Mouse (Mus musculus): ENCODE data around the gene Nr6a1. TPM values are rescaled to one million over a fixed set of nuclear protein-coding genes. Genes with fewer than 3 reads are reported as not detected.

Gene Nr6a1
- polyA plus RNA-seq, 1 experiment = not detected

DNA sequence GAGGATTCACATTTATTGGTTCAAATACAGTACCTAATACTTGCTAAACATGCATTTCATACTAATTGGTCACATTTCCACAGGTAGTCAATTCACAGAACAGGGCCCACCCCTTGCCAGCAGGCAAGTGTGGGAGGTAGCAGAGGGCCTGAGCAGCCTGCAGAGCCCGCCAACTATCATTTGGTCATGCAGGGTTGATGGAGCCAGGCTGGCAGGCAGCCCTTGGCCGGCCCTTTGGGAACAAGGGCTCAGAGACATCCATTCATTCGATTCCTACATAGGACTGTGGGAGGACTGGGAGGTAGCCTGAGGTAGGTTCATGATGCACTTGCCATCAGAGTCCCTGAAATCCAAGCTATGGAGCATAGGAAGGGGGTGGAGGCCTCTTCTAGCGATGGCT, 204.1 kb downstream of the Nr6a1 start:
- TF ChIP-seq CTCF (IDR thresholded peaks at IDR 0.05; ENCODE audit: insufficient read depth, low read depth, low read length) (no peak), POLR2A (IDR thresholded peaks at IDR 0.05; ENCODE audit: insufficient read depth, low read depth, low read length) (no peak)
- Histone ChIP-seq H3K27ac (ENCODE audit: insufficient read depth, low read depth, low read length) (no peak overlapping the region), H3K4me1 (ENCODE audit: control insufficient read depth, insufficient read depth, low read length) (no peaks in the 10 kb centered on the region), H3K4me3 (ENCODE audit: insufficient read depth, low read depth, low read length) (no peak overlapping the region)
- WGBS = 75% methylated on average over 4 of the region's 4 CpGs

DNA sequence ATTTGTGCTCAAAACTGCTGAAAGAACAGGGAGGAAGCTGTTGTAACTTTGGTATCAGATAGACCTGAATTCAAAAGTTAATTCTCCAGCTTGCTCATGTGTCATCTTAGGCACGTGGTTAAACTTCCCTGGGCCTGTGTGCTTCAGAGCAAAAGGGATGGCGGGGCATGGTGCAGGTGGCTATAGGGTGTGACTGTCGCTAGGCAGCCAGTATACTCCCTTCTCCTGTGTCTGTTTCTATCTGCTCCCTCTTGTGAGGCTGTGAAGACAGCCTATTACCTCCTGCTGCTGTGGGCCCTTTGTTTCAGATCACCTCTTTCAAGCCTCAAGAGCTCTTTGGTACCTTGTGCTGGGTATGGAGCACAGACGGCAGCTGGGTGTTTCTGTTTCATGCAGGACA, 205.4 kb downstream of the Nr6a1 start:
- H3K4me3 ChIP-seq (ENCODE audit: insufficient read depth, low read depth, low read length) = no peak overlapping the region
- no peak for TF ChIP-seq CTCF (IDR thresholded peaks at IDR 0.05; ENCODE audit: insufficient read depth, low read depth, low read length)
- no peak for TF ChIP-seq POLR2A (IDR thresholded peaks at IDR 0.05; ENCODE audit: insufficient read depth, low read depth, low read length)
- no peak overlapping the region for H3K27ac ChIP-seq (ENCODE audit: insufficient read depth, low read depth, low read length)
- no peaks in the 10 kb centered on the region for H3K4me1 ChIP-seq (ENCODE audit: control insufficient read depth, insufficient read depth, low read length)
- WGBS = 64% methylated on average over 4 of the region's 4 CpGs

DNA sequence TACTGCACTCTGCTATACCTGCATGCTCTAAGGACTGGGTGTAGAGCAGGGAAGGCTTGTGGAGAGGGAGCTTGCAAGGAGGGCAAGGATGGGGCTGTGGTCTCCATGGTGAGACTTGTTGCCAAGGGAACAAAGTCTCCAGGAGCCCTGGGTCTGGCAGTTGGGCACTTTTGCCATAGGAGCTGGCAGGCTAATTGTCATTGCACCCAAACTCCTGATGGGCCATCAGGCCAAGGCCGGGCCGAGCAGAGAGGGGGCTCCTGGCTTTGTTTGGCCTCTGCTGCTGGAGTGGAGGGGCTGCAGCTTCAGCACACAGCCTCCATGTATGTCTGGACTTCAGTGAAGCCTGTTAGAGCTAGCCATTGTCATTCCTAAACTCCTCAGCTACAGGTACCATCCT, 206.8 kb downstream of the Nr6a1 start:
- no peak overlapping the region for H3K27ac ChIP-seq (ENCODE audit: insufficient read depth, low read depth, low read length)
- no peak overlapping the region for H3K4me3 ChIP-seq (ENCODE audit: insufficient read depth, low read depth, low read length)
- no peak for TF ChIP-seq POLR2A (IDR thresholded peaks at IDR 0.05; ENCODE audit: insufficient read depth, low read depth, low read length)
- TF ChIP-seq CTCF (IDR thresholded peaks at IDR 0.05; ENCODE audit: insufficient read depth, low read depth, low read length) = no peak
- H3K4me1 ChIP-seq (ENCODE audit: control insufficient read depth, insufficient read depth, low read length) = no peaks in the 10 kb centered on the region
- 48% methylated on average over 2 of the region's 2 CpGs for WGBS

DNA sequence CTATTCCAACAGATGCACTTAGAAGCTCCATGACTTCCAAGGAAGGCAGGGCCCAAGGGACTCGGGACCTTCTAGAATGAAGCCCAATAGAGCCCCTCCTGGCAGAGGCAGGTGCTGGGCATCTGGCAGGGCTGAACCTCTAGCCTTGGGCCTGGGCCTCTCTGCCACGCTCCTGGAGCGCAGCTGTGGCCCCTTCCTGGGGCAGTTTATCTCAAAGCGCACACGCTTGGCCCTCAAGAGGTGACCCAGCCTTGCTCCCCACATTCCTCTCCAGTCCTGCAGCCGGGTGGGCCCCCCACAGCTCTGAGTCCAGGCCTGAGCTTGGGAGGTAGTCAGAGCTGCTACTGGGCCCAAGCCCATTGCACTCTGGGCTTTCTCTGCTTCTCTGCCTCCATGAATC, 208.1 kb downstream of the Nr6a1 start:
- H3K27ac ChIP-seq (ENCODE audit: insufficient read depth, low read depth, low read length) = no peak overlapping the region
- no peak overlapping the region for H3K4me3 ChIP-seq (ENCODE audit: insufficient read depth, low read depth, low read length)
- no peaks in the 10 kb centered on the region for H3K4me1 ChIP-seq (ENCODE audit: control insufficient read depth, insufficient read depth, low read length)
- TF ChIP-seq POLR2A (IDR thresholded peaks at IDR 0.05; ENCODE audit: insufficient read depth, low read depth, low read length) (no peak), CTCF (IDR thresholded peaks at IDR 0.05; ENCODE audit: insufficient read depth, low read depth, low read length) (no peak)
- 89% methylated on average over 6 of the region's 6 CpGs for WGBS

DNA sequence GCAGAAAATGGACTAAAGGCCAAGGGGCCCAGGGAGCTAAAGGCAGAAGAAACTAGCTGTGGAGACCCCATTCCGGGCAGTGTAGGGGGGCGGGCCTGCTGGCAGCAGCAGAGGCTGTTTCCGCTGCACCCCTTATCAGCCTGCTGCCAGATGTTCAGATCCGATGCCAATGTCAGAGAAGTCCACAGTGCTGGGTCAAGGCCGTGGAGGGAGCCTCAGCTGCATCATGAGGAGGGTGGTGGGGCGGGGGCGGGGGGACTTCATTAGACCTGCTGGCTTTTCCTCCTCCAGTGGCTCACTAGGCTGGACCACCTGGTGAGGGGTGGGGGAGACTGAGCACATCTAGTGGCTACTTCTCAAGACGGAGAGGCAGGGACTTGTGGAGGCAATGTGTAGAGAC, 208.8 kb downstream of the Nr6a1 start:
- WGBS = 61% methylated on average over 8 of the region's 8 CpGs
- H3K4me3 ChIP-seq (ENCODE audit: insufficient read depth, low read depth, low read length) = no peak overlapping the region
- TF ChIP-seq CTCF (IDR thresholded peaks at IDR 0.05; ENCODE audit: insufficient read depth, low read depth, low read length) = no peak
- no peak for TF ChIP-seq POLR2A (IDR thresholded peaks at IDR 0.05; ENCODE audit: insufficient read depth, low read depth, low read length)
- H3K27ac ChIP-seq (ENCODE audit: insufficient read depth, low read depth, low read length) = no peak overlapping the region
- H3K4me1 ChIP-seq (ENCODE audit: control insufficient read depth, insufficient read depth, low read length) = no peaks in the 10 kb centered on the region

DNA sequence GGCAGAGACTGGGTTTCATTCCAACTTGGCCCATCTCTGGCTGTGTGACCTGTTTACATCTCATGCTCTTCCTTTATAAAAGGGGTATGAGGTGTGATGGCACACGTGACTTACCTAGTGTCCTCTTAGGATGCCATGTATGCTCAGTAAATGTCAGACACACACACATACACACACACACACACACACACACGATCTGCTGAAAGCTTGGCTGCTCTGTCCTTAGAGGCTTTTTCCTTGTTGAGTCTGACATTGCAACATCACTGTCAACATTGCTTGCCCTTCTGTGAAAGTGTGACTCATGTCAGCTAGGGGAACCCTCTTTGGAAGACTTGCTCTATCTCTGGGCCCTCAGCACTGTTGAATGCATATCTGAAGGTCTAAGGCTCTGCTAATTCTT, 210.1 kb downstream of the Nr6a1 start:
- WGBS = 94% methylated on average over 2 of the region's 2 CpGs
- Histone ChIP-seq H3K4me1 (ENCODE audit: control insufficient read depth, insufficient read depth, low read length) (no peaks in the 10 kb centered on the region), H3K4me3 (ENCODE audit: insufficient read depth, low read depth, low read length) (no peak overlapping the region), H3K27ac (ENCODE audit: insufficient read depth, low read depth, low read length) (no peak overlapping the region)
- TF ChIP-seq POLR2A (IDR thresholded peaks at IDR 0.05; ENCODE audit: insufficient read depth, low read depth, low read length) (no peak), CTCF (IDR thresholded peaks at IDR 0.05; ENCODE audit: insufficient read depth, low read depth, low read length) (no peak)

DNA sequence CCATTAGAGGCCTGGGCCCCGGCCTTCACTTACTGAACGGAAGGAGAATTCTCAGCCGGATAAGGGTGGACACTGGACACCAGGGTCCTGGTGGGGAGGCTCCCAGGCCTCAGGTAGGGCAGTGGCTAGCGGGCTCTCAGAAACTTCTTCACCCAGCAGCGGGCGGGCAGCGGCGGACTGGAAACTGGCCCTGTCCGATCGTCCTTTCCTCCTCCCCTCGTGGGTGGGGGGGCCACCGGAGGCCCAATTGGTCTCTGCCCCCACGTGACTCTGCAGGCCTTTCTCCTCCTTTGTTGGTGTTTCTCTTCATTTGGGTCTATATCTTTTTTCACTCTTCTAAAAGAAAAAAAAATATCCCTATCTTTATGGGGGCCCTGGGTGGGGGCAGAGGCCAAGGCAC, 213.2 kb downstream of the Nr6a1 start, which contains the start of gene Nr5a1:
Gene Nr5a1 (minus strand): TSS at position 219 of the 400 bp plus-strand sequence.
- WGBS = 89% methylated on average over 13 of the region's 13 CpGs
- no peak within 1 kb of the TSS for H3K27ac ChIP-seq (ENCODE audit: insufficient read depth, low read depth, low read length)
- H3K4me1 ChIP-seq (ENCODE audit: control insufficient read depth, insufficient read depth, low read length) = peaks cover 17% of the 10 kb centered on the region
- H3K4me3 ChIP-seq (ENCODE audit: insufficient read depth, low read depth, low read length) = no peak within 1 kb of the TSS
- TF ChIP-seq CTCF (IDR thresholded peaks at IDR 0.05; ENCODE audit: insufficient read depth, low read depth, low read length) (no peak), POLR2A (IDR thresholded peaks at IDR 0.05; ENCODE audit: insufficient read depth, low read depth, low read length) (no peak)

DNA sequence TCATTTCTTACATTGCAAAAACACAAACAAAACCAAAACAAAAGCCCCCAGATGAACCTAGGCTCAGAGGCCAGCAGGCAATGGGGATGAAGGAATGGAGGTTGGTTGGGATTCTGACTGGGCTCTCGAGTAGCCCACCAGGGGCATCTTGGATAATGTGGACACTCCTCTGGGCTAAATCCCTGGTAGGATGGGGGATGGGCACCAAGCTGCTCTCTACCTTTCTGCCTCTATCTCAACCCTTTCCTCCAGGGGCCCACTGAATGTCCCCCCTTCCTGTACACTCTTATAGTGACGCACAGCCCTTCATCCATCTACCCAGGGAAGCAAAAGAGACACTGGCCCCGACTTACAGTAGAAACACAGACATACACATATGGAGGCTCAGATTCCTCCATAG, 213.9 kb downstream of the Nr6a1 start:
- 86% methylated on average over 3 of the region's 3 CpGs for WGBS
- TF ChIP-seq CTCF (IDR thresholded peaks at IDR 0.05; ENCODE audit: insufficient read depth, low read depth, low read length) (no peak), POLR2A (IDR thresholded peaks at IDR 0.05; ENCODE audit: insufficient read depth, low read depth, low read length) (no peak)
- Histone ChIP-seq H3K4me1 (ENCODE audit: control insufficient read depth, insufficient read depth, low read length) (peaks cover 17% of the 10 kb centered on the region), H3K4me3 (ENCODE audit: insufficient read depth, low read depth, low read length) (no peak overlapping the region), H3K27ac (ENCODE audit: insufficient read depth, low read depth, low read length) (no peak overlapping the region)

DNA sequence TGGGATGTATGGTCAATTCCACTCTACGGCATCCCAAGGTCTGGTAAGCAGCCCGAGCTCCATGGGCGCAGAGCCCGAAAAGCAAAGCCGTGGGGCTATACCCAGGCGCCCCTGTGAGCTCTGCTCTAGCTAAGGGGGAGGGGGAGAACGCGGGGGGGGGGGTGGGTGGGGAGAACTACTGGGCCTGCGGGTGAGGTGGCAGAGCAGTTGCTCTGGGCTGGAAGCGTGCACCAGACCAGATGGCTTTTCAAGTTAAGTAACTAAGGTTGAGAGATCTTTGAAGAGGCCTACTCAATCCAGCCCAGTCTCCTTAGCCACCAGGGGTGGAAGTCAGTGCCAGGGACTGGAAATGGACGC, 214.7 kb downstream of the Nr6a1 start:
- no peak for TF ChIP-seq POLR2A (IDR thresholded peaks at IDR 0.05; ENCODE audit: insufficient read depth, low read depth, low read length)
- TF ChIP-seq CTCF (IDR thresholded peaks at IDR 0.05; ENCODE audit: insufficient read depth, low read depth, low read length) = no peak
- H3K27ac ChIP-seq (ENCODE audit: insufficient read depth, low read depth, low read length) = no peak overlapping the region
- H3K4me3 ChIP-seq (ENCODE audit: insufficient read depth, low read depth, low read length) = no peak overlapping the region
- H3K4me1 ChIP-seq (ENCODE audit: control insufficient read depth, insufficient read depth, low read length) = peaks cover 17% of the 10 kb centered on the region
- WGBS = 66% methylated on average over 11 of the region's 11 CpGs
